Mouse (Mus musculus) liver, adult (tissue): ENCODE measurements around the gene Kcnd3.

ENCODE experiments used
- GATA4 ChIP-seq: IDR thresholded peaks from 2 replicates; pipeline ENCODE4 v1.6.1; 2014; ENCODE audit warnings: mild to moderate bottlenecking, low read length; ENCODE audit not compliant: insufficient replicate concordance

Gene Kcnd3

GRCm38 (mm10) chr3:105698311-105698710 lies 246.2 kb downstream of the Kcnd3 start:
- no peak for TF ChIP-seq GATA4

GRCm38 (mm10) chr3:105699241-105699933 lies 247.3 kb downstream of the Kcnd3 start:
- no peak for TF ChIP-seq GATA4

- no peak for TF ChIP-seq GATA4
Observed at GRCm38 (mm10) chr3:105701399-105701798, 249.3 kb downstream of the Kcnd3 start.

GRCm38 (mm10) chr3:105703571-105703970 lies 251.4 kb downstream of the Kcnd3 start:
- no peak for TF ChIP-seq GATA4

GRCm38 (mm10) chr3:105704031-105705008 lies 252.2 kb downstream of the Kcnd3 start, which contains the start of gene Inka2:
Gene Inka2 (plus strand): TSS chr3:105704599.
- peak; percentile 52; the same call in 1 of the 2 replicates for TF ChIP-seq GATA4

GRCm38 (mm10) chr3:105705061-105705549 lies 253.0 kb downstream of the Kcnd3 start:
- TF ChIP-seq GATA4, result no peak

GRCm38 (mm10) chr3:105705561-105705960 lies 253.4 kb downstream of the Kcnd3 start:
- no peak for TF ChIP-seq GATA4

GRCm38 (mm10) chr3:105706366-105707020 lies 254.4 kb downstream of the Kcnd3 start:
- TF ChIP-seq GATA4, result no peak

GRCm38 (mm10) chr3:105707590-105707989 lies 255.5 kb downstream of the Kcnd3 start:
- no peak for TF ChIP-seq GATA4

- TF ChIP-seq GATA4, result no peak
Observed at GRCm38 (mm10) chr3:105710246-105710645, 258.1 kb downstream of the Kcnd3 start.

GRCm38 (mm10) chr3:105711741-105712140 lies 259.6 kb downstream of the Kcnd3 start:
- no peak for TF ChIP-seq GATA4

- no peak for TF ChIP-seq GATA4
Observed at GRCm38 (mm10) chr3:105712827-105713226, 260.7 kb downstream of the Kcnd3 start.

- TF ChIP-seq GATA4, result no peak
Observed at GRCm38 (mm10) chr3:105714091-105714819, 262.1 kb downstream of the Kcnd3 start.

GRCm38 (mm10) chr3:105714820-105715167 lies 262.7 kb downstream of the Kcnd3 start:
- TF ChIP-seq GATA4, result no peak
